Mouse (Mus musculus) heart, postnatal 4 days (tissue): Measurements from ENCODE around the gene Ubb. TPM values are rescaled to one million over a fixed set of nuclear protein-coding genes. Genes with fewer than 3 reads are reported as not detected.
A peak's percentile ranks its signal among the peaks of the same experiment; 100 is the strongest.
"Not testable (repeated sequence)": the region's sequence is repeated elsewhere in the genome, so short reads cannot be mapped to it uniquely, and the experiment has no call there.

ENCODE experiments used
- DNase-seq: peaks from one replicate; pipeline ENCODE4 v3.0.0; 2021
- total RNA-seq, 2 experiments: library from RNA; stranded (reverse); gene quantifications; 2 replicates each; pipeline ENCODE4 v1.2.3; 2021

Ubb gene
- total RNA-seq: 100 to 1,000 TPM; 828 to 847 TPM

GRCm38 (mm10) chr11:62550727-62551225 is at the start of gene Ubb:
Gene Ubb (plus strand): TSS chr11:62551171.
- peak; percentile 99 for DNase-seq

- DNase-seq: no peak
Measured at GRCm38 (mm10) chr11:62507683-62508082, 43.3 kb upstream of the Ubb start.

- DNase-seq: not testable (repeated sequence)
Measured at GRCm38 (mm10) chr11:62508365-62508764, 42.6 kb upstream of the Ubb start.

- DNase-seq: not testable (repeated sequence)
Measured at GRCm38 (mm10) chr11:62508816-62509215, 42.2 kb upstream of the Ubb start.

- DNase-seq: no peak
Measured at GRCm38 (mm10) chr11:62509571-62509970, 41.4 kb upstream of the Ubb start.

- DNase-seq: no peak
Measured at GRCm38 (mm10) chr11:62510956-62511355, 40.0 kb upstream of the Ubb start.

- DNase-seq: no peak
Measured at GRCm38 (mm10) chr11:62511444-62512202, 39.3 kb upstream of the Ubb start.

- DNase-seq: no peak
Measured at GRCm38 (mm10) chr11:62512529-62513080, 38.4 kb upstream of the Ubb start.

GRCm38 (mm10) chr11:62513311-62513710 is 37.7 kb upstream of the Ubb start:
- DNase-seq: no peak

- no peak for DNase-seq
Measured at GRCm38 (mm10) chr11:62518991-62519390, 32.0 kb upstream of the Ubb start.

- no peak for DNase-seq
Measured at GRCm38 (mm10) chr11:62522283-62522682, 28.7 kb upstream of the Ubb start.

GRCm38 (mm10) chr11:62537089-62537488 is 13.9 kb upstream of the Ubb start:
- no peak for DNase-seq

GRCm38 (mm10) chr11:62537590-62537989 is 13.4 kb upstream of the Ubb start:
- no peak for DNase-seq

GRCm38 (mm10) chr11:62538321-62539088 is 12.5 kb upstream of the Ubb start:
- DNase-seq: peak; percentile 71

GRCm38 (mm10) chr11:62539089-62539890 is 11.7 kb upstream of the Ubb start, which contains the start of gene Cenpv:
Gene Cenpv (minus strand): TSS chr11:62539261.
- peak; percentile 76 for DNase-seq

- DNase-seq: no peak
Measured at GRCm38 (mm10) chr11:62540167-62540566, 10.8 kb upstream of the Ubb start.

- no peak for DNase-seq
Measured at GRCm38 (mm10) chr11:62540969-62541368, 10.0 kb upstream of the Ubb start.

GRCm38 (mm10) chr11:62541581-62541980 is 9.4 kb upstream of the Ubb start:
- DNase-seq: no peak

- no peak for DNase-seq
Measured at GRCm38 (mm10) chr11:62543991-62544390, 7.0 kb upstream of the Ubb start.

- peak; percentile 78 for DNase-seq
Measured at GRCm38 (mm10) chr11:62549782-62550181, 1.2 kb upstream of the Ubb start.

- DNase-seq: peak; percentile 57
Measured at GRCm38 (mm10) chr11:62550227-62550685, 715 bp upstream of the Ubb start.
